Mouse (Mus musculus) lung, postnatal 14 days (tissue): ENCODE data around the gene Col23a1.
"Not testable (repeated sequence)": the region's sequence is repeated elsewhere in the genome, so short reads cannot be mapped to it uniquely, and the experiment has no call there.

Source experiments
- DNase-seq: peaks from one replicate; pipeline ENCODE4 v3.0.0; 2021

Gene Col23a1

GRCm38 (mm10) chr11:51329837-51330714, 40.4 kb downstream of the Col23a1 start:
- DNase-seq: no peak

- no peak for DNase-seq
Observed at GRCm38 (mm10) chr11:51334017-51334416, 44.3 kb downstream of the Col23a1 start.

GRCm38 (mm10) chr11:51337585-51337984, 47.9 kb downstream of the Col23a1 start:
- DNase-seq: no peak

GRCm38 (mm10) chr11:51338416-51338815, 48.7 kb downstream of the Col23a1 start:
- peak; percentile 7 for DNase-seq

GRCm38 (mm10) chr11:51341091-51341490, 51.4 kb downstream of the Col23a1 start:
- no peak for DNase-seq

GRCm38 (mm10) chr11:51342776-51343175, 53.1 kb downstream of the Col23a1 start:
- DNase-seq: peak; percentile 11

- DNase-seq: peak; percentile 35
Observed at GRCm38 (mm10) chr11:51343312-51343711, 53.6 kb downstream of the Col23a1 start.

- DNase-seq: no peak
Observed at GRCm38 (mm10) chr11:51343728-51344289, 54.1 kb downstream of the Col23a1 start.

GRCm38 (mm10) chr11:51345481-51346465, 56.1 kb downstream of the Col23a1 start:
- DNase-seq: no peak

GRCm38 (mm10) chr11:51347756-51348155, 58.0 kb downstream of the Col23a1 start:
- DNase-seq: no peak

GRCm38 (mm10) chr11:51349665-51350064, 59.9 kb downstream of the Col23a1 start:
- no peak for DNase-seq

- DNase-seq: no peak
Observed at GRCm38 (mm10) chr11:51351151-51351550, 61.4 kb downstream of the Col23a1 start.

GRCm38 (mm10) chr11:51351841-51352240, 62.1 kb downstream of the Col23a1 start:
- DNase-seq: no peak

- no peak for DNase-seq
Observed at GRCm38 (mm10) chr11:51353746-51354145, 64.0 kb downstream of the Col23a1 start.

GRCm38 (mm10) chr11:51358981-51359380, 69.3 kb downstream of the Col23a1 start:
- DNase-seq: not testable (repeated sequence)

- DNase-seq: no peak
Observed at GRCm38 (mm10) chr11:51364353-51364752, 74.6 kb downstream of the Col23a1 start.

GRCm38 (mm10) chr11:51367334-51367733, 77.6 kb downstream of the Col23a1 start:
- no peak for DNase-seq

GRCm38 (mm10) chr11:51370273-51370672, 80.6 kb downstream of the Col23a1 start:
- no peak for DNase-seq

- DNase-seq: no peak
Observed at GRCm38 (mm10) chr11:51371321-51371720, 81.6 kb downstream of the Col23a1 start.

GRCm38 (mm10) chr11:51371926-51372325, 82.2 kb downstream of the Col23a1 start:
- DNase-seq: no peak

GRCm38 (mm10) chr11:51377199-51377598, 87.5 kb downstream of the Col23a1 start:
- DNase-seq: no peak

- no peak for DNase-seq
Observed at GRCm38 (mm10) chr11:51388892-51389340, 99.2 kb downstream of the Col23a1 start.

GRCm38 (mm10) chr11:51389763-51390162, 100.0 kb downstream of the Col23a1 start:
- no peak for DNase-seq
